Mouse (Mus musculus) C2C12 (cell line): Measurements from ENCODE around the gene Rab11fip5. TPM values are rescaled to one million over a fixed set of nuclear protein-coding genes. Genes with fewer than 3 reads are reported as not detected.

Experiments used
- H3K27me3 ChIP-seq: one replicate; pipeline ENCODE4 v1.6.1; 2011; ENCODE audit not compliant: control insufficient read depth, insufficient read depth, insufficient read length
- H3K36me3 ChIP-seq: one replicate; pipeline ENCODE4 v1.6.1; 2011; ENCODE audit not compliant: control insufficient read depth, insufficient read depth
- H3K4me3 ChIP-seq: one replicate; pipeline ENCODE4 v1.5.1; 2011; ENCODE audit warnings: mild to moderate bottlenecking, control low read depth; ENCODE audit not compliant: poor library complexity, insufficient read depth, severe bottlenecking
- H3K79me2 ChIP-seq: one replicate; pipeline ENCODE4 v1.6.1; 2011; ENCODE audit not compliant: control insufficient read depth, insufficient read depth
- H3K79me3 ChIP-seq: one replicate; pipeline ENCODE4 v1.6.1; 2011; ENCODE audit warnings: low read depth, control low read depth
- H3ac ChIP-seq: one replicate; pipeline ENCODE3; 2011; ENCODE audit warnings: low read depth; ENCODE audit not compliant: control insufficient read depth, insufficient read length
- CEBPB ChIP-seq: IDR thresholded peaks from one replicate; pipeline ENCODE4 v1.6.1; 2011; ENCODE audit warnings: low read depth, mild to moderate bottlenecking, control low read depth, moderate library complexity
- CTCF ChIP-seq: IDR thresholded peaks from one replicate; pipeline ENCODE4 v1.5.1; 2011; ENCODE audit not compliant: control insufficient read depth, insufficient read depth, insufficient read length
- FOSL1 ChIP-seq: IDR thresholded peaks from one replicate; pipeline ENCODE4 v1.8.0; 2011; ENCODE audit warnings: mild to moderate bottlenecking, low read length; ENCODE audit not compliant: poor library complexity, insufficient read depth, severe bottlenecking
- MAX ChIP-seq: IDR thresholded peaks from one replicate; pipeline ENCODE4 v1.6.1; 2011; ENCODE audit warnings: mild to moderate bottlenecking, control low read depth
- MYOD1 ChIP-seq: IDR thresholded peaks from one replicate; pipeline ENCODE4 v1.6.1; 2011; ENCODE audit warnings: low read depth; ENCODE audit not compliant: control insufficient read depth, insufficient read length
- MYOG ChIP-seq: IDR thresholded peaks from one replicate; pipeline ENCODE4 v1.6.1; 2011; ENCODE audit not compliant: control insufficient read depth, insufficient read length; ENCODE audit errors: extremely low read depth
- USF1 ChIP-seq: IDR thresholded peaks from one replicate; pipeline ENCODE4 v1.6.1; 2011; ENCODE audit warnings: low read depth, mild to moderate bottlenecking, control low read depth, moderate library complexity
- polyA plus RNA-seq: library from polyadenylated mRNA; unstranded; fragments of >200 nt; fragmentation: generic; extraction: Trizol; gene quantifications from one replicate; pipeline ENCODE4 v1.2.1, GENCODE M21; 2012; ENCODE audit warnings: missing spikeins

Gene Rab11fip5
- polyA plus RNA-seq, 1 experiment, result 6.6 TPM

- Histone ChIP-seq H3K27me3 (no peaks in the 10 kb centered on the region), H3K36me3 (no peaks in the 10 kb centered on the region), H3K4me3 (no peak overlapping the region), H3K79me3 (no peaks in the 10 kb centered on the region), H3ac (no peak overlapping the region), H3K79me2 (peaks cover 7% of the 10 kb centered on the region)
- TF ChIP-seq CTCF, result no peak
These were observed 20.7 kb downstream of the Rab11fip5 start for GRCm38 (mm10) chr6:85353706-85354105.

GRCm38 (mm10) chr6:85350157-85350556, 24.3 kb downstream of the Rab11fip5 start:
- Histone ChIP-seq H3K79me3 (no peaks in the 10 kb centered on the region), H3K79me2 (no peaks in the 10 kb centered on the region), H3K36me3 (peaks cover 5% of the 10 kb centered on the region), H3ac (no peak overlapping the region), H3K4me3 (no peak overlapping the region), H3K27me3 (no peaks in the 10 kb centered on the region)
- TF ChIP-seq CEBPB (peak; percentile 76), MYOD1 (no peak), USF1 (no peak), FOSL1 (no peak), MAX (no peak), CTCF (no peak), MYOG (no peak)

GRCm38 (mm10) chr6:85349246-85349645, 25.2 kb downstream of the Rab11fip5 start:
- Histone ChIP-seq H3ac (no peak overlapping the region), H3K36me3 (peaks cover 5% of the 10 kb centered on the region), H3K79me3 (no peaks in the 10 kb centered on the region), H3K4me3 (no peak overlapping the region), H3K79me2 (no peaks in the 10 kb centered on the region), H3K27me3 (no peaks in the 10 kb centered on the region)
- TF ChIP-seq MYOG, result no peak
- TF ChIP-seq CEBPB, result no peak
- peak; percentile 84 for TF ChIP-seq FOSL1
- peak; percentile 72 for TF ChIP-seq MAX
- TF ChIP-seq MYOD1, result peak; percentile 14
- no peak for TF ChIP-seq USF1
- no peak for TF ChIP-seq CTCF

GRCm38 (mm10) chr6:85348133-85348532, 26.3 kb downstream of the Rab11fip5 start:
- no peaks in the 10 kb centered on the region for H3K79me3 ChIP-seq
- no peaks in the 10 kb centered on the region for H3K79me2 ChIP-seq
- TF ChIP-seq USF1 (no peak), MYOD1 (no peak), CEBPB (no peak), FOSL1 (no peak), MYOG (no peak), MAX (no peak), CTCF (no peak)
- H3K4me3 ChIP-seq, result no peak overlapping the region
- H3K36me3 ChIP-seq, result peaks cover 5% of the 10 kb centered on the region
- H3ac ChIP-seq, result no peak overlapping the region
- H3K27me3 ChIP-seq, result no peaks in the 10 kb centered on the region

- no peak overlapping the region for H3K4me3 ChIP-seq
- H3K27me3 ChIP-seq, result no peaks in the 10 kb centered on the region
- TF ChIP-seq CTCF (peak; percentile 78), MAX (no peak)
- peaks cover 5% of the 10 kb centered on the region for H3K36me3 ChIP-seq
- H3K79me2 ChIP-seq, result no peaks in the 10 kb centered on the region
- H3ac ChIP-seq, result no peak overlapping the region
- no peaks in the 10 kb centered on the region for H3K79me3 ChIP-seq
These were observed 28.3 kb downstream of the Rab11fip5 start for GRCm38 (mm10) chr6:85346028-85346634.

GRCm38 (mm10) chr6:85344929-85345328, 29.5 kb downstream of the Rab11fip5 start:
- Histone ChIP-seq H3ac (no peak overlapping the region), H3K79me3 (no peaks in the 10 kb centered on the region), H3K36me3 (peaks cover 5% of the 10 kb centered on the region), H3K79me2 (no peaks in the 10 kb centered on the region), H3K4me3 (no peak overlapping the region), H3K27me3 (no peaks in the 10 kb centered on the region)
- TF ChIP-seq MYOG, result no peak
- no peak for TF ChIP-seq USF1
- no peak for TF ChIP-seq CEBPB
- TF ChIP-seq MYOD1, result no peak
- TF ChIP-seq MAX, result no peak
- no peak for TF ChIP-seq FOSL1
- TF ChIP-seq CTCF, result no peak
